Mouse (Mus musculus) cerebellum, adult 9-11 months (tissue): Measurements from ENCODE around the gene Limch1.

Source experiments
- DNase-seq: peaks from one replicate; pipeline ENCODE4 v3.0.0; 2022

The Limch1 gene

GRCm38 (mm10) chr5:66745390-66745995, at the start of gene Limch1:
TSS of gene Limch1 (plus strand) at chr5:66745827.
- DNase-seq, result peak; percentile 85

GRCm38 (mm10) chr5:66697119-66697518, 48.5 kb upstream of the Limch1 start:
- peak; percentile 57 for DNase-seq

- no peak for DNase-seq
Measured at GRCm38 (mm10) chr5:66699911-66700310, 45.7 kb upstream of the Limch1 start.

GRCm38 (mm10) chr5:66701951-66702350, 43.7 kb upstream of the Limch1 start:
- DNase-seq, result no peak

- no peak for DNase-seq
Measured at GRCm38 (mm10) chr5:66703317-66704004, 42.2 kb upstream of the Limch1 start.

- no peak for DNase-seq
Measured at GRCm38 (mm10) chr5:66707859-66708258, 37.8 kb upstream of the Limch1 start.

- no peak for DNase-seq
Measured at GRCm38 (mm10) chr5:66710445-66711019, 35.1 kb upstream of the Limch1 start.

GRCm38 (mm10) chr5:66712801-66713200, 32.8 kb upstream of the Limch1 start:
- DNase-seq, result no peak

- DNase-seq, result no peak
Measured at GRCm38 (mm10) chr5:66715498-66715931, 30.1 kb upstream of the Limch1 start.

- no peak for DNase-seq
Measured at GRCm38 (mm10) chr5:66717931-66718330, 27.7 kb upstream of the Limch1 start.

- DNase-seq, result no peak
Measured at GRCm38 (mm10) chr5:66718413-66718812, 27.2 kb upstream of the Limch1 start.

GRCm38 (mm10) chr5:66718880-66719279, 26.7 kb upstream of the Limch1 start:
- DNase-seq, result no peak

- DNase-seq, result no peak
Measured at GRCm38 (mm10) chr5:66720921-66721320, 24.7 kb upstream of the Limch1 start.

- no peak for DNase-seq
Measured at GRCm38 (mm10) chr5:66722586-66722985, 23.0 kb upstream of the Limch1 start.

GRCm38 (mm10) chr5:66723037-66723436, 22.6 kb upstream of the Limch1 start:
- no peak for DNase-seq

- DNase-seq, result no peak
Measured at GRCm38 (mm10) chr5:66723626-66724025, 22.0 kb upstream of the Limch1 start.

- DNase-seq, result no peak
Measured at GRCm38 (mm10) chr5:66729306-66729705, 16.3 kb upstream of the Limch1 start.

- peak; percentile 25 for DNase-seq
Measured at GRCm38 (mm10) chr5:66730621-66731301, 14.9 kb upstream of the Limch1 start.

GRCm38 (mm10) chr5:66731302-66731697, 14.3 kb upstream of the Limch1 start:
- no peak for DNase-seq

- DNase-seq, result no peak
Measured at GRCm38 (mm10) chr5:66733556-66733955, 12.1 kb upstream of the Limch1 start.

GRCm38 (mm10) chr5:66739376-66739775, 6.3 kb upstream of the Limch1 start:
- DNase-seq, result no peak

- peak; percentile 89 for DNase-seq
Measured at GRCm38 (mm10) chr5:66745996-66746681, 512 bp downstream of the Limch1 start.

- no peak for DNase-seq
Measured at GRCm38 (mm10) chr5:66746761-66747160, 1.1 kb downstream of the Limch1 start.
